Mouse (Mus musculus) forebrain, embryonic 11.5 days (tissue): Measurements from ENCODE around the gene Tenm4. TPM values are rescaled to one million over a fixed set of nuclear protein-coding genes. Genes with fewer than 3 reads are reported as not detected.

Source experiments
- ATAC-seq: fragments of 200-750 bp; cut with Nextera tagmentation; replicated peaks from 2 replicates; pipeline ENCODE4 v1.8.0; 2017; ENCODE audit warnings: moderate TSS enrichment; ENCODE audit not compliant: low FRiP score
- DNase-seq: peaks from one replicate; pipeline ENCODE4 v3.0.0-alpha.2; 2017; ENCODE audit warnings: low spot score
- H3K27ac ChIP-seq: fragments of 300-500 bp; sonication (generic); 2 replicates; pipeline ENCODE4 v1.5.1; 2014; ENCODE audit warnings: low read depth, low read length
- H3K27me3 ChIP-seq: fragments of 300-500 bp; sonication (generic); 2 replicates; pipeline ENCODE4 v1.6.1; 2014; ENCODE audit warnings: mild to moderate bottlenecking, low read length, mixed read lengths; ENCODE audit not compliant: control insufficient read depth, insufficient read depth
- H3K36me3 ChIP-seq: fragments of 300-500 bp; sonication (generic); 2 replicates; pipeline ENCODE4 v1.6.1; 2014; ENCODE audit warnings: mild to moderate bottlenecking, low read length, moderate library complexity, mixed read lengths; ENCODE audit not compliant: control insufficient read depth, insufficient read depth
- H3K4me1 ChIP-seq: fragments of 300-500 bp; sonication (generic); replicated peaks from 2 replicates; pipeline ENCODE4 v1.6.1; 2014; ENCODE audit warnings: low read length, mixed read lengths; ENCODE audit not compliant: control insufficient read depth, insufficient read depth
- H3K4me2 ChIP-seq: fragments of 300-500 bp; sonication (generic); 2 replicates; pipeline ENCODE4 v1.6.1; 2014; ENCODE audit warnings: low read depth, mild to moderate bottlenecking, low read length, moderate library complexity, mixed read lengths; ENCODE audit not compliant: severe bottlenecking
- H3K4me3 ChIP-seq: fragments of 300-500 bp; sonication (generic); 2 replicates; pipeline ENCODE4 v1.5.1; 2014; ENCODE audit warnings: low read depth, low read length
- H3K9ac ChIP-seq: fragments of 300-500 bp; sonication (generic); 2 replicates; pipeline ENCODE4 v1.6.1; 2014; ENCODE audit warnings: low read length
- H3K9me3 ChIP-seq: fragments of 300-500 bp; sonication (generic); 2 replicates; pipeline ENCODE4 v1.6.1; 2016; ENCODE audit warnings: low read length, mixed read lengths; ENCODE audit not compliant: control insufficient read depth
- WGBS: fragments of 180-500 bp; shearing (Covaris S2); extraction: QIAGEN DNeasy Blood & Tissue Kit; methylation state at CpG from one replicate; pipeline ENCODE4 v1.1.7; 2014; 5-methylcytosine and 5-hydroxymethylcytosine counted together
- polyA plus RNA-seq: library from polyadenylated mRNA; unstranded; fragments of >200 nt; fragmentation: Nextera tagmentation; extraction: Ambion mirVana; gene quantifications from 2 replicates; pipeline ENCODE4 v1.2.1, GENCODE M21; 2014

The Tenm4 gene
- polyA plus RNA-seq, 1 experiment from 2014 or later = 47.9 TPM

DNA sequence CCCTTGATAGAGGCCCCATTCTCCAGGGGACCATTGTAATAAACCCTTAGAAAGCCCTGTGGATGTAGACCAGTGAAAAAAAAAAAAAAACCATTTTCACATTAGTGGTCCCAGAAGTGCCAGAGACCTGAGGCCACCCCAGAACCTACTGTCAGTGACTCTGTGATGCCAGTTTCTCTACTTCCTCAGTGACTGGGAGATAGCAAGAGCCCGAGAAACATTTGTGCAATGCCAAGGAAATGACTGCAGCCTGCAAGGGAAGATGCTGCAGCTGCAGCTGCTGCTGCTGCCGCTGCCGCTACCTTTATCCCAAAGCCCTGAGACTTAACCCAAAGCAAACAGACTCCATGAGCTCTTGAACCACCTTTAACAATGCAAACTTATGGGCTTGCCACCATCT lies 631.2 kb downstream of the Tenm4 start:
- no peak overlapping the region for H3K4me2 ChIP-seq
- no peak for ATAC-seq
- H3K4me3 ChIP-seq = no peak overlapping the region
- DNase-seq = no peak
- H3K4me1 ChIP-seq = peaks cover 12% of the 10 kb centered on the region
- 94% methylated on average over 3 of the region's 3 CpGs for WGBS
- H3K9me3 ChIP-seq = no peaks in the 10 kb centered on the region
- no peak overlapping the region for H3K27ac ChIP-seq
- no peaks in the 10 kb centered on the region; the same call in 1 of the 2 replicates for H3K27me3 ChIP-seq
- no peaks in the 10 kb centered on the region for H3K36me3 ChIP-seq
- no peak overlapping the region for H3K9ac ChIP-seq

DNA sequence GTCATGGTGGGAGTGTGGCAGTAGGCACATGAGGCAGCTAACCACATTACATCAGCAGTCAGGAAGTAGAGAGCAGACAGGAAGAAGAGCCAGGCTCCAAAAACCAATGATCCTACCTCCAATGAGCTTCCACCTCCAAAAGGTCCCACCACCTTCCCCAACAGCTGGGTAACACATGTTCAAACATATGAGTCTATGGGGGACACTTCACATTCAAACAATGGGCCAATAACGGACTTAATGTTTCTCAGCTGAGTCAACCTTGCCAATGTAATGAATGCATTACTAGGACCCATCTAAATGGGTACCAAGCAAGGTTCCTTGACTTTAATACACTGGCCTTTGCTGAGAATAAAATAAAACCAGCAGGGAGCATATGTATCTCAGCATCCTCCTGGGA lies 635.5 kb downstream of the Tenm4 start:
- DNase-seq (no peak), ATAC-seq (no peak)
- Histone ChIP-seq H3K4me3 (no peak overlapping the region), H3K4me2 (no peak overlapping the region), H3K4me1 (peaks cover 4% of the 10 kb centered on the region; the same call in 1 of the 2 replicates), H3K9me3 (no peaks in the 10 kb centered on the region), H3K27me3 (no peaks in the 10 kb centered on the region; the same call in 1 of the 2 replicates), H3K27ac (no peak overlapping the region), H3K36me3 (no peaks in the 10 kb centered on the region), H3K9ac (no peak overlapping the region)
- 69% methylated on average over 1 of the region's 1 CpGs for WGBS

DNA sequence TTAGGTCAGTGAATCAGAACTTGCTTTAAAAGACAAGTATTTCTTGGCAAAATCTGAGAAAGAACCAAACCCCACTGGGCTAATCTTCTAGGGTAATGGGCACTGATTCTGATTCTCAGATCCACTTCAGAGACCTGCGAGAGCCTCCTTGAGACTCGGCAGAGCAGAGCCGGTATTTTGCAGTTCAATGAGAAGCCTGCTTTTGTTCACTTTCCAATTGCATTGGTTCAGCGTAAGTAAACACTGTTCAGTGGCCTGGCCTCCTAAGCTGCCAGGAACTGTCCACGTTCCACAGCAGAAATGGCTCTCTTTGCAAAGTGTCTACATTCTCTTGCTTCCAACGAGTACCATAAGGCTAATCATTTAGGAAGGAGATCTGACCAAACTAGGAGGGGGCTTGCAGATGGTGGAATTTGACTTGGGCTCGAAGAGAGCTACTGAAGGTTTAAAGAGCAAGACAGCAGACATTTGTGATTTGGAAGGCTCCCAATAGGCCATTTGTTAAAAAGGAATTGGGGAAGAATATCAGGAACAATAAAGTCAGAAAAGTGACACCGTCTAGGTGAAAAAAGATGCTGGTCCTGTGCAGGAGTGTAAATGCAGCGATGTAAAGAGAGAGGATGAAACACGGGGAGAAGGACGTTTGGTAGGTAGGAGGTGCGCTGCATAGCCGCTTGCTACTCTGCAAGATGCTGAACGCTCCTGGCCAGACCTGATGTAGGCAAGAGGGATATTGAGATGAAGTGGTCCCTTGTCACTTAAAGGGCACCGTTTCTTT lies 636.4 kb downstream of the Tenm4 start:
- ATAC-seq (peak; percentile 23; the same call in 1 of the 2 replicates), DNase-seq (no peak)
- H3K27me3 ChIP-seq = no peaks in the 10 kb centered on the region; the same call in 1 of the 2 replicates
- no peaks in the 10 kb centered on the region for H3K36me3 ChIP-seq
- no peak overlapping the region for H3K4me2 ChIP-seq
- H3K4me1 ChIP-seq = peaks cover 4% of the 10 kb centered on the region; the same call in 1 of the 2 replicates
- WGBS = 46% methylated on average over 15 of the region's 15 CpGs
- no peak overlapping the region for H3K9ac ChIP-seq
- H3K27ac ChIP-seq = no peak overlapping the region
- no peaks in the 10 kb centered on the region for H3K9me3 ChIP-seq
- no peak overlapping the region for H3K4me3 ChIP-seq

DNA sequence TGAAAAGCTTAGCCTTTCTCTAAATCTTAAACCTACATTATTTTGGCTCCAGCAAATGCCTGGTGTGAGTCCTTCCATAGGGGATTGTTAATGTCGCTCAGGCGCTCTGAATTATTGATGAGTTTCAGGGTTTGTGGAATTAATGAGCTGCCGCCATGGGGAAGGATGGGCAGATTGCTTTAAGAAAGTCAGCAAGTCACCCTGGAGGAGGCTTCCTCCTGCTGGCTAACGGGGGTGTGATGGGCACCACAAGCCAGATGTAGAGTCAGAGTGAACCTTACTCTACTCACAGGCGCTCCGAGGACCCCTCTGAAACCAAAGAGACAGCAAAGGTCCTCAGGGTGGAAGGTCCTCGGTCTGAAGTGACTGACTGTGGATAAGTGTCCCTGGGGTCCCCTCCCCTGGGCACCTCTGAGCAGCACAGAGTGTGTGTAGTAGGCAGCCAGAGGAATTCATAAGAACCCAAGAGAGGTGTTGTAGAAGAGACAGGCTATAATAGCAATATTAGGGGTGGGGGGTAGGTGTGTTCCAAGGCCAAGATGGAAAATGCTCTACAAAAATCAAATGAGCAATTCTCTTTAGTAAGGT lies 637.1 kb downstream of the Tenm4 start:
- DNase-seq (no peak), ATAC-seq (0 out of 2 replicates have a peak, but pooled peaks have one; percentile 47)
- no peak overlapping the region for H3K4me3 ChIP-seq
- no peaks in the 10 kb centered on the region; the same call in 1 of the 2 replicates for H3K27me3 ChIP-seq
- peaks cover 4% of the 10 kb centered on the region; the same call in 1 of the 2 replicates for H3K4me1 ChIP-seq
- no peaks in the 10 kb centered on the region for H3K36me3 ChIP-seq
- H3K9me3 ChIP-seq = no peaks in the 10 kb centered on the region
- WGBS = 63% methylated on average over 7 of the region's 7 CpGs
- H3K4me2 ChIP-seq = no peak overlapping the region
- H3K27ac ChIP-seq = no peak overlapping the region
- H3K9ac ChIP-seq = no peak overlapping the region

DNA sequence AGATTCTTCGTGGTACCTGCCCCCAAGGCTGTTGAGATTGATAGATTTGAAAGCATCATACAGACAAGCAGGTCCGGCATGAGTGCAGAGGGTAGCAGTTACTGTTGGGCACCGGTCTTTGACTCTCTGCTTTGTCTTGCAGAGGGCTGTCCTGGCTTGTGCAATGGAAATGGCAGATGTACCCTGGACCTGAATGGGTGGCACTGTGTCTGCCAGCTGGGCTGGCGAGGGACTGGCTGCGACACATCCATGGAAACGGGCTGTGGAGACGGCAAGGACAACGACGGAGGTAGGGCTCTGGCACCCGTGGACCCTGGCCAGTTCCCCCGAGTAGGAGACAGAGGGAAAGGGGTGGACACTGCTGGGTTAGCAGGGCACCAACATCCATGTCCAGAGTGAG lies 640.6 kb downstream of the Tenm4 start:
- Histone ChIP-seq H3K4me3 (no peak overlapping the region), H3K4me1 (peaks cover 4% of the 10 kb centered on the region; the same call in 1 of the 2 replicates), H3K9me3 (no peaks in the 10 kb centered on the region), H3K27me3 (no peaks in the 10 kb centered on the region), H3K9ac (no peak overlapping the region), H3K4me2 (no peak overlapping the region), H3K36me3 (no peaks in the 10 kb centered on the region), H3K27ac (no peak overlapping the region)
- 93% methylated on average over 11 of the region's 11 CpGs for WGBS
- ATAC-seq (no peak), DNase-seq (no peak)

DNA sequence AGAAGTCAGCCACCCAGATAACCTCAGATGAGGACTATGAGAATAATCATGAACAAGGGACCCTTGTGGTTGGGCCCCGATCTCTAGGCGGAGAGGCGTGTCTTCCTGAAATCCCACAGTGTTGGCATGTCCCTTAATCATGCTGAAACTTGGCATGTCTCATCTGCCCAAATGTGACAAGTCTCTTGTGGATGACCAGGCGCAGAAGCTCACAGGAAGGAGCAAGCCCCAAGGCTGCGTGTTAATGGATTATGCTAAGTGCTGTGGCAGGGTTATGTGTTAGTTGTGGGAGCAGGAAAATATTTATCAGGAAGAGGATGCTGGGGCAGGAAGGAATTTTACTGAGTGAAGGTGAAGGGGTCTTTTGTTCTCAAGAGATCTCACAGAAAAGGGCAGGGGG lies 642.0 kb downstream of the Tenm4 start:
- WGBS = 88% methylated on average over 5 of the region's 5 CpGs

DNA sequence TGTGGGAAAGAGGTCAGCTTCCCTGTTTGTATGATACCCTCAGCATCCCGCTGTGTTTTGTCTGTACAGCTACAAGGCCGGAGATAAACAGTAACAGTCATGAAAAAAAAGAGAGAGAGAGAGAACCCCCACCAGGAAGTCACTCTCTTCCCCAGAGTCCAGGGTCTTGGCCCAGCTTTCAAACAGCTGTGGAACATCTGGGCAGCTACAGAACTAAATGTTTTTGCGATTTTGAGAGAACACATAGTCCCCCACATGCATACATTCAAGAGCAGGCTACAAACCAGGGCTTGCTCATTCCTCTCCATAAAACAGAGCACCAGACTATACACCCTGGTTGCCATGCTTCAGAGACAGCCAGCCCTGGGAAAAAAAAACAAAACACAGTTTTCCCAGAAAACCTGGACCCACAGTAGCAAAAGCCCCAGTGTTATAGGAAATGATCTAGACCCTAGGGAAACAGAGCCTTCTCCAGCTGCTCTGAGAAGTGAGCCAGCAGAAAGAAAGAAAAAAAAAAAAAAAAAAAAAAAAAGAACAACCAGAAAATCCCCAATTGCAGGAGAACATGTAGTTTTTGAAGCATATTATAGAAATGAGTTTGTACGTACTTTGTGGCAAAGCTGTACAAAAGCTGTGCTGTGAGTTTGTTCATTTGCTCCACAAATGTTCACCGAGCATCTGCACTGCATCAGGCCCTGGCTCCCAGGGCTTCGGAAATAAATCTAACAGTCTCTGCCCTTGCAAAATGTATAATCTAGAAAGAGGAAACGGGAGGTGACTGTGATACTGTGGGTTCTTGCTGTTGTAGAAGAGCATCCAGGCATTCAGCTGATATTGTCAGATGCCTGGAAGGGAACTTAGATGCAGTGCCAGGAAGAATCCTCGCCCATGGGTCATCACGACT lies 642.7 kb downstream of the Tenm4 start:
- H3K4me1 ChIP-seq = no peaks in the 10 kb centered on the region; the same call in 1 of the 2 replicates
- H3K27me3 ChIP-seq = no peaks in the 10 kb centered on the region
- no peaks in the 10 kb centered on the region for H3K9me3 ChIP-seq
- no peak overlapping the region for H3K4me3 ChIP-seq
- WGBS = 81% methylated on average over 9 of the region's 9 CpGs
- no peak overlapping the region for H3K9ac ChIP-seq
- no peaks in the 10 kb centered on the region for H3K36me3 ChIP-seq
- ATAC-seq (no peak), DNase-seq (no peak)
- H3K27ac ChIP-seq = no peak overlapping the region
- no peak overlapping the region for H3K4me2 ChIP-seq

More for the DNA sequence above, 642.0 kb downstream of the Tenm4 start:
- Histone ChIP-seq H3K27ac (no peak overlapping the region), H3K27me3 (no peaks in the 10 kb centered on the region), H3K4me1 (no peaks in the 10 kb centered on the region; the same call in 1 of the 2 replicates), H3K36me3 (no peaks in the 10 kb centered on the region), H3K4me2 (no peak overlapping the region), H3K4me3 (no peak overlapping the region), H3K9me3 (no peaks in the 10 kb centered on the region), H3K9ac (no peak overlapping the region)
- ATAC-seq (no peak), DNase-seq (no peak)

DNA sequence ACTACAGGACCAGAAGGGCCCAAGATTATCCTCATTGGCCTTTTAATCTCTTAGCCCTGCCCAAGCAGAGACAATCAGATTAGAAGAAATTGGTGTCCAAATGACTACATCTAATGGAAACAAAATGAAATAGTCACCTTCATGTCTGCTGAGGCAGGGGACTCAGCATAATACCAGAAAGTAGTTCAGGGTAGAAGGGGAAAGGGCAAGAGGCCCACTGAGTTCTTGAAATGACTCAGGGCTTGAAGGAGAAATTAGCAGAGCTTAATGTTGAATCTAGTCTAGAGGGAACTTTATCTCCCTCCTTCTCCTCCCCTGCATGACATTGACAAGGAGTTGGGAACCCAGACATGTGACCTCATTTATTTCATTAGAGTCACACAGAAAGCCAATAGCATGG lies 643.5 kb downstream of the Tenm4 start:
- no peak for ATAC-seq
- no peak for DNase-seq

More for the DNA sequence above, 643.5 kb downstream of the Tenm4 start:
- Histone ChIP-seq H3K4me3 (no peak overlapping the region), H3K27me3 (no peaks in the 10 kb centered on the region), H3K27ac (no peak overlapping the region), H3K9me3 (no peaks in the 10 kb centered on the region), H3K36me3 (no peaks in the 10 kb centered on the region), H3K4me1 (no peaks in the 10 kb centered on the region; the same call in 1 of the 2 replicates), H3K4me2 (no peak overlapping the region), H3K9ac (no peak overlapping the region)
